Mouse (Mus musculus) cerebral cortex, adult 2 months (tissue): ENCODE results near the gene Duxf3.

Experiments used
- WGBS: fragments of 180-500 bp; shearing (Covaris S2); methylation state at CpG from one replicate; pipeline ENCODE4 v1.1.7; 2018; 5-methylcytosine and 5-hydroxymethylcytosine counted together

Gene Duxf3

DNA sequence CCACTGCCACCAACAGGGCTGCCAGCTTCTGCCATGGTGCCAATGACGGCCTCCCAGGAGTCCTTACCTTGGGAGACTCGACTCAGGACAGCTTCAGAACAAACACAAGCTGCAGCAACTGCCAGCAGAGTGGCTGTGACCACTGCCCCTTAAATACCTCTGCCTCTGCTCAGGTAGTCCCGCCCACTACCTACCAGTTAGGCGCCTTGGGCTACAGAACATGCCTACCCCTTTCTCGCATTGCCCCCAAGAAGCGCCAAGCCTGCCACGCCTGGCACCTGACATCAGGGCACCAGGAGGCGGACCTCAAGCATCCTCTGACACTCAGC, at the start of gene Duxf3:
Gene Duxf3, minus strand, starts transcription at position 35 of the 329 bp plus-strand sequence.
- whole genome bisulfite sequencing: 84% methylated on average over 7 of the region's 8 CpGs

GRCm38 (mm10) chr10:58282238-58282637, 49.8 kb upstream of the Duxf3 start:
- WGBS: 92% methylated on average over 7 of the region's 7 CpGs

DNA sequence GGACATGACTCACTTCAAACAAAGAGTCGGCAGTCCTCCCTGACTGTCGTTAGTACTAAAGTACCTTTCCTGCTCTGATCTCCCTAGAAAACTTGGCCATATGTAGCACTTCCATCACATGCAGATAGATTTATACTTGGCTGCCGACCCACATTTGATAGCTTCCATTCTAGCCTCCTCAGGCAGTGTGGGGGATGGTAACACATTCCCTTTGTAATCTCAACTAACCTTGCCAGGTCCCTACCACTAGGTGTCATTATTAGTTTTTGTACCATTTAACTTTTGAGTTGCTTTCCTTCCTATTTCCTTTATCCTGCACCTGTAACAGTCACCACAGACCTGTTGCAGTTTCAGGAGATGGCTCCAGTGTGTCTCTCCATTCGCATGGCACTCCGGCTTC, 26.0 kb upstream of the Duxf3 start:
- WGBS: 59% methylated on average over 5 of the region's 5 CpGs

DNA sequence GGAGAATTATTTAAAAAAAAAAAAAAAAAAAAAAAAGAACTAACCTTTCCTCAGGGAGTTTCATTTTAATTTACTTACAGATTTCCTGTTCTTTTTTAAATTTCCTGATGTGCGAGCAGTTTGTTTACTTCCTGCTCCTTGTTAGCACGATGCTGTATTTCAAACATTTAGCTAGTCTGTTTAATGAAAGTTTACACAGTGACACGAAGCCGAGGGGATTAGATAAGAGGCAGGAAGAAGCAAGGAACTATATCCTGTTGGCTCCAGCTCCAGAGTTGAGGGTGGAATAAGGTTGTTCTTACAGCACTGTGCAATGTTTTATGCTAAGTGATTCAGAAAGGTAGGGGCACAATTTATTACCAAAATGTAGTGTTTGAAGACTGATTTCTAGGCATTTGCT, 23.5 kb upstream of the Duxf3 start:
- WGBS: under 1% methylated on average over 4 of the region's 4 CpGs

GRCm38 (mm10) chr10:58255213-58255892, 22.9 kb upstream of the Duxf3 start, which contains the start of gene Gcc2:
Gene Gcc2 (plus strand): TSS chr10:58255497.
- WGBS: under 1% methylated on average over 58 of the region's 58 CpGs

DNA sequence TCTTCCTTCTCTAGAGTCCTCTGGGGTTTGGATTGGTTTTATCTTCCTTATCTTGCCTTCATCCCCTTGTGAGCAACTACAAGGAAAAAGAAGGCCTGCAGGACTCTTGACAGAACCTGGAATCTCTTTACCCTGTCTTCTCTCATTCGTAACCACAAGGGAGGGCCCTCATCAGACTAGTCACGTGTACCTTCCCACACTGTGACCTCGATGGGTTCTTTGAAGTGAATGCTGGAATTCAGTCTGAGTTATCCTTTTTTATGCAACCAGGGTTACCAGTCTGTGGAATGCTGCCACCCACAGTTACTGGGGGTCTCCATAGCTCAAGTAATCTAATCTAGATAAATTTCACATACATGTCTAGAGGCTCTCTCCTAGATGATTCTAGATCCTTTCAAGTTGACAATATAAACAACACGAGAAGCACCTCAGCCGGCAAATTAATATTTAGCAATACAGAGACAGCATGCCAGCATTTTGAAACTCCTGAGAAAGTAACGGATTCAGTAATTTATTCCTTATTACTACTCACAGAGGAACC, 22.2 kb upstream of the Duxf3 start:
- WGBS: 15% methylated on average over 6 of the region's 6 CpGs

DNA sequence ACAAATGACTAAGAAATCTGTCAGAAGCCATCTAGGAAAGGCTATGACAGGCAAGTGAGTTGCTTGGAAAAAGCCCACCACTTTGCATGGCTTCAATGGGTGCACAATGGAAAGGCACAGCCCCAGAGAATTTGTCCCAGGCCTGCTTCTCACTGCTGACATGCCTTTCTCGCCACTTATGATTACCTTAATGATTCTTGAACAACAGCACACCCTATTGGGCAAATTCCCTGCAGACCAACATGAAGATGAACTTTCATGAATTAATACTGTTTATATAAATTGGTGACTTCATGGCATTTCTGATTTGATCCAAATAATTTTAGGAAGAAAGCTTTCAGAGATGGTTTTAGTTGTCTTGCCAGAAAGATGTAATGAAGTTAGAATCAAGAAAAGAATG, 17.1 kb upstream of the Duxf3 start:
- 63% methylated on average over 1 of the region's 1 CpGs for WGBS

DNA sequence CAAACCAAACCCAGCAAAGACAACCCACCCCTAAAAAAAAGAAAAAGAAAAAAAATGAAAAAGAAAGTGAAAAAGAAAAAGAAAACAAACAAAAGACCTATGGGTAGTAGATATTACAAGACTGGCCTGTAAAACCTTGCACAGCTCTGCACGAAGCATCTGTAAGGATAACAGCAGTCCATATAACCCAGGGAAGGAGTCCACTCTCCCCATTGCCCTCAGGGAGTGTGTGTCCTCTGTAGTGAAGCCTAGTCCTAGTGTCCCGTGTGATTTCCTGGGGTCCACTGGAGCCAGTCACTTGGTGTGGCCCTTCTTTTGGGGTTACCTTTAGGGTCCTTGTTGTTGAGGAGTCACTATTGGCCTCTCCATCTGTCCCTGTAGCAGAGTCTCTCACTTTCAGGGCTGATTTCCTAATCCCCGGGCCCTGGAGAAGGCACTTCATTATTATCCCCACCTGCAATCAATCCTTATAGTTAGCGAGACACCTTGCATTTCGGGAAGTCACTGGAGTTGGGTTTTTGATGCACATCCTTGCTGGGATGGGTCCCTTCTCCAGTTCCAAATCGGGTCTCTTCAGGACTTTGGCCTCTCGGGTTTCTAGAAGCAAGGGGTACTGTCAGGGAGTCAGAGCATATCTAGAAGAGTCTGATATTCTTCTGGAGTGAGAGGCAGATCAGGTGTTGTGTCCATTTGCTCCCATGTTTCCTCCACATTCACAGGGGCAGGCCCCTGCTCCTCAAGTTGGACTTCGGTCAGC, 6.7 kb upstream of the Duxf3 start:
- 89% methylated on average over 8 of the region's 8 CpGs for WGBS

GRCm38 (mm10) chr10:58236613-58237012, 4.1 kb upstream of the Duxf3 start, which contains the start of gene Gm4981:
Gene Gm4981 (minus strand): TSS chr10:58236701.
- WGBS: 87% methylated on average over 10 of the region's 10 CpGs

DNA sequence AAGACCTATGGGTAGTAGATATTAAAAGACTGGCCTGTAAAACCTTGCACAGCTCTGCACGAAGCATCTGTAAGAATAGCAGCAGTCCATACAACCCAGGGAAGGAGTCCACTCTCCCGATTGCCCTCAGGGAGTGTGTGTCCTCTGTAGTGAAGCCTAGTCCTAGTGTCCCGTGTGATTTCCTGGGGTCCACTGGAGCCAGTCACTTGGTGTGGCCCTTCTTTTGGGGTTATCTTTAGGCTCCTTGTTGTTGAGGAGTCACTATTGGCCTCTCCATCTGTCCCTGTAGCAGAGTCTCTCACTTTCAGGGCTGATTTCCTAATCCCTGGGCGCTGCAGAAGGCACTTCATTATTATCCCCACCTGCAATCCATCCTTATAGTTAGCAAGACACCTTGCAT, 2.5 kb upstream of the Duxf3 start:
- 83% methylated on average over 4 of the region's 4 CpGs for WGBS

DNA sequence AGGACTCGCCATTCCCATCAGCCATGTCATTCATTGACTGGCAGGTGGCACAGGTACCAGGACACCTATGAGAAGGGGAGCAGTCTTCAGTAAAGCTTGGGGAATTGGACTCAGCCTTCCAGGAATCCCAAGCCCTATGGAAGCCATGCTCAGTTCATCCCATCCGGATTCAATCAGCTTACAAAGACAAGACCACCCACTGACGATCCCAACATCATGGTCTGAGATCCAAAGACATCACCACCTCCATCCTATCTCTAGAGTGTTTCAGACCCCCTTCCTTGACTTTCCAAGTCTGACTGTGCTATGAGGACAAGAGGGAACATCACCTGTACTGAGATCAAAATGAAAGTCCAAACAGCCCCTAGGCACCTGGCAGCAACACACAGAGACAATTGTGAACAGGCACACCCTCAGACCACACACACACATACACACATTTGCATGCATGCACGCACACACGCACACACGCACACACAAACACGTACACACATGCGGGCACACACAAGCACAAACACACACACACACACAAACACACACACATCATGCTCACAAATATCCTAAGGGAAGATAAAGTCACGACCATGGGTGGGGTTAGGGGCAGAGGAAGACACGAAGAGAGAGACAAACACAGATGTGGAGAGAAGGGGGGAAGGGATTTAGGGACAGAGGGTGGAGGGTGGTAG, 722 bp upstream of the Duxf3 start:
- WGBS: 78% methylated on average over 10 of the region's 10 CpGs

DNA sequence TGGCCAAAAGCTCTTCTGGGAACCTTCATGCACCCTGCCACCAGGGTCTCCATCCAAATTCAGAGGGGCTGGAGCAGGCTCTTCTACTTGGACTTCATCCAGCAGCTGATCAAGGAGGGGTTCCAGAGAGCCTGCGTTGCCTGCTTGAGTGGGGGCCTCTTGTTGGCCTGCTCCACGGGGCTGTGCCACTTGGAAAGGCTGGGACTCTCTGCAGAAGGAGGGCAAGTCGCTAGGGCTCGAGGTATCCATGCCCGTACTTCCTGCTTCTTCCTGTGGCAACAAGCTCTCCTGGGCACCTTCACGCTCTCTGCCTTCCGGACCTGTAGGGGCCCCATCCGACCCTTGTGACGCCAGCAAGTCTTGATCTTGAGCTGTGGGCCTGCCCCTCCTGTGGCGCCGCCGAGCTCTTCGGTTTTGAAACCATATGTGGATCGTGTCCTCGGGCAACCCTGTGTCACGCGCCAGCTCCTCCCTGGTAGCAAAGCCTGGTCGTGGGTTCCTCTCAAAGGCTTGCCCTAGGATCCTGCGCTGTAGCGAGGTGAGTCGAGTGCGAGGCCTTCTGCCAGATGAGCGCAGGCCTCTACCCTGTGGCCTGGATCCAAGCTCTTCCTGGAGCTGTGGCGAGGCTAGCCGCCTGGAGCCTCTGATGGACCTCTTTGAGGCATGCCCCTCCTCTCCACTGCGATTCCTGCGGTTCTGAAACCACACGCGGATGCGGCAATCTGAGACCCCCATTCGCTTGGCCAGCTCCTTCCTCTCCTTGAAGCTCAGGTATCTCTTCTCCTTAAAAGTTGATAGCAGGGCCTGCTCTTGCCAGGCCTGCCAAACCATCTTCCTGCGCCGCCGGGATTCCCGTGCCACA, 465 bp downstream of the Duxf3 start:
- WGBS: 90% methylated on average over 35 of the region's 35 CpGs

DNA sequence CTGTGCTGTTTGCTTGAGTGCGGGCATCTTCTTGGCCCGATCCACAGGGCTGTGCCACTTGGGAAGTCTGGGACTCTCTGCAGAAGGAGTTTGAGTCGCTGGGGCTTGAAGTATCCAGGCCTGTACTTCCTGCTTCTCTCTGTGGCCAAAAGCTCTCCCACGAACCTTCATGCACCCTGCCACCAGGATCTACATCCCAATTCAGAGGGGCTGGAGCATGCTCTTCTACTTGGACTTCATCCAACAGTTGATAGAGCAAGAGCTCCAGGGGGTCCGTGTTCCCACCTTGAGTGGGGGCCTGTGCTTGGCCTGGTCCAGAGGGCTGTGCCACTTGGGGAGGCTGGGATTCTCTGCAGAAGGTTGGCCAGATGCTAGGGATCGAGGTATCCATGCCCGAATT, 1.4 kb downstream of the Duxf3 start:
- 87% methylated on average over 5 of the region's 7 CpGs for WGBS

- 55% methylated on average over 3 of the region's 3 CpGs for WGBS
Measured at GRCm38 (mm10) chr10:58230021-58230420, 2.5 kb downstream of the Duxf3 start.

DNA sequence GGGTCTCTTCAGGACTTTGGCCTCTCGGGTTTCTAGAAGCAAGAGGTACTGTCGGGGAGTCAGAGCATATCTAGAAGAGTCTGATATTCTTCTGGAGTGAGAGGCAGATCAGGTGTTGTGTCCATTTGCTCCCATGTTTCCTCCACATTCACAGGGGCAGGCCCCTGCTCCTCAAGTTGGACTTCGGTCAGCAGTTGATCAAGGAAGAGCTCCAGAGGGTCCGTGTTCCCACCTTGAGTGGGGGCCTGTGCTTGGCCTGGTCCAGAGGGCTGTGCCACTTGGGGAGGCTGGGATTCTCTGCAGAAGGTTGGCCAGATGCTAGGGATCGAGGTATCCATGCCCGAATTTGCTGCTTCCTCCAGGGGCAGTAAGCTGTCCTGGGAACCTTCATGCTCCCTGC, 4.7 kb downstream of the Duxf3 start:
- 74% methylated on average over 3 of the region's 6 CpGs for WGBS

DNA sequence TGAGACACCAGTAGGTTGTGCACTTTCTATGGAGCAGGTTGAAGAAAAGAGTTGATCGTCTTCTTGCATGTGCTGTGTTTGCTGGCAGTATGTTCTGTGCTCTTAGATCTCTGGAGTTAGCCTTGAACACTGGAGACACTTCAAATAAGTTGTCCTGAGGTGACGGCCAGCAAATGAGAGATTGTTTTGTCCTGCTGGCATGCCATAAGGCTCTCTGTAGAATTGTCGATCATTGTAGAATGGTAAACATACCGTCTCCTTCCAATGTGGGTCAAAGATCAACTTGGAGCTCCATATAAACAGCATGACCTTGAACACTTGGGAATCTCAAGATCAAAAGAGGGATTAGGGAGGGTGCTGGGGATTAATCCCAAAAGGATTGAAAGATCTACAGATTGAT, 6.1 kb downstream of the Duxf3 start:
- WGBS: 81% methylated on average over 4 of the region's 4 CpGs

- 85% methylated on average over 18 of the region's 18 CpGs for WGBS
Measured at GRCm38 (mm10) chr10:58224827-58225785, 7.4 kb downstream of the Duxf3 start, which contains the start of gene AW822073. Gene AW822073 (minus strand): TSS chr10:58224930.

DNA sequence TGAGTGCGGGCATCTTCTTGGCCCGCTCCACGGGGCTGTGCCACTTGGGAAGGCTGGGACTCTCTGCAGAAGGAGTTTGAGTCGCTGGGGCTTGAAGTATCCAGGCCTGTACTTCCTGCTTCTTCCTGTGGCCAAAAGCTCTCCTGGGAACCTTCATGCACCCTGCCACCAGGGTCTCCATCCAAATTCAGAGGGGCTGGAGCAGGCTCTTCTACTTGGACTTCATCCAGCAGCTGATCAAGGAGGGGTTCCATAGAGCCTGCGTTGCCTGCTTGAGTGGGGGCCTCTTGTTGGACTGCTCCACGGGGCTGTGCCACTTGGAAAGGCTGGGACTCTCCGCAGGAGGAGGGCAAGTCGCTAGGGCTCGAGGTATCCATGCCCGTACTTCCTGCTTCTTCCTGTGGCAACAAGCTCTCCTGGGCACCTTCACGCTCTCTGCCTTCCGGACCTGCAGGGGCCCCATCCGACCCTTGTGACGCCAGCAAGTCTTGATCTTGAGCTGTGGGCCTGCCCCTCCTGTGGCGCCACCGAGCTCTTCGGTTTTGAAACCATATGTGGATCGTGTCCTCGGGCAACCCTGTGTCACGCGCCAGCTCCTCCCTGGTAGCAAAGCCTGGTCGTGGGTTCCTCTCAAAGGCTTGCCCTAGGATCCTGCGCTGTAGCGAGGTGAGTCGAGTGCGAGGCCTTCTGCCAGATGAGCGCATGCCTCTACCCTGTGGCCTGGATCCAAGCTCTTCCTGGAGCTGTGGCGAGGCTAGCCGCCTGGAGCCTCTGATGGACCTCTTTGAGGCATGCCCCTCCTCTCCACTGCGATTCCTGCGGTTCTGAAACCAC, 8.3 kb downstream of the Duxf3 start:
- WGBS: 84% methylated on average over 31 of the region's 31 CpGs

- 85% methylated on average over 4 of the region's 6 CpGs for WGBS
Measured at GRCm38 (mm10) chr10:58223161-58223560, 9.3 kb downstream of the Duxf3 start.
